ENCODE assay signal across 10 mouse cellular contexts in genomic region chr5:111701634-111702329, GRCm38 (mm10). TPM values are rescaled to one million over a fixed set of nuclear protein-coding genes. Genes with fewer than 3 reads are reported as not detected.
DNase-seq lines count a peak whose midpoint lies in the region; ATAC-seq lines count a peak whose summit lies in the region.
"Had no signal": no experiment of that assay in that cellular context is flagged by ENCODE, and none has a peak within 500 bp of the region (broad histone marks: within the 10 kb centered on the region; RNA-seq: fewer than 3 reads in every experiment).

No protein-coding gene starts in this region.

- WGBS in heart, embryonic 12.5 days, result 4% methylated on average over 30 of the region's 31 CpGs
- WGBS in hindbrain, embryonic 12.5 days, result 5% methylated on average over 20 of the region's 31 CpGs
- WGBS in midbrain, embryonic 12.5 days, result 4% methylated on average over 25 of the region's 31 CpGs

- peaks cover 35% of the 10 kb centered on the region for H3K27me3 ChIP-seq in heart, embryonic 12.5 days (replicated peaks)
- H3K27me3 ChIP-seq in hindbrain, embryonic 12.5 days, result no peaks in the 10 kb centered on the region
- H3K27me3 ChIP-seq in midbrain, embryonic 12.5 days, result peaks cover 11% of the 10 kb centered on the region; the same call in 1 of the 2 replicates

- peak overlapping the region; percentile 33 for H3K4me3 ChIP-seq in heart, embryonic 12.5 days
- peak overlapping the region; percentile 17 for H3K4me3 ChIP-seq in hindbrain, embryonic 12.5 days
- H3K4me3 ChIP-seq in midbrain, embryonic 12.5 days, result peak overlapping the region; percentile 18
- H3K4me3 ChIP-seq: erythroblast, embryonic 14.5 days had no signal

- H3K4me1 ChIP-seq in heart, embryonic 12.5 days (replicated peaks), result peaks cover 9% of the 10 kb centered on the region
- H3K4me1 ChIP-seq in hindbrain, embryonic 12.5 days, result peaks cover 46% of the 10 kb centered on the region
- peaks cover 49% of the 10 kb centered on the region for H3K4me1 ChIP-seq in midbrain, embryonic 12.5 days

- peak overlapping the region; percentile 70 for H3K4me2 ChIP-seq in heart, embryonic 12.5 days
- H3K4me2 ChIP-seq in hindbrain, embryonic 12.5 days (replicated peaks), result peak overlapping the region; percentile 47
- H3K4me2 ChIP-seq in midbrain, embryonic 12.5 days (replicated peaks), result peak overlapping the region; percentile 50

- no peak for ATAC-seq in heart, embryonic 12.5 days (ENCODE audit: insufficient number of reproducible peaks, low FRiP score)
- peak; percentile 61; the same call in 1 of the 2 replicates for ATAC-seq in hindbrain, embryonic 12.5 days (ENCODE audit: low FRiP score)
- peak; percentile 79 for ATAC-seq in midbrain, embryonic 12.5 days (ENCODE audit: low FRiP score, low read depth)

- no peaks in the 10 kb centered on the region for H3K36me3 ChIP-seq in heart, embryonic 12.5 days
- H3K36me3 ChIP-seq in hindbrain, embryonic 12.5 days, result no peaks in the 10 kb centered on the region
- no peaks in the 10 kb centered on the region for H3K36me3 ChIP-seq in midbrain, embryonic 12.5 days

- no peak overlapping the region for H3K27ac ChIP-seq in heart, embryonic 12.5 days (ENCODE audit: poor library complexity, severe bottlenecking)
- H3K27ac ChIP-seq in hindbrain, embryonic 12.5 days, result peak overlapping the region; percentile 40
- peak overlapping the region; percentile 79 for H3K27ac ChIP-seq in midbrain, embryonic 12.5 days (replicated peaks)

- DNase-seq in heart, adult 8-10 months (ENCODE audit: low spot score), result no peak
- DNase-seq in embryo, embryonic 10.5 days (ENCODE audit: low spot score), result peak; percentile 53
- DNase-seq in c-Kit-positive CD71-positive TER-119-positive erythroid progenitor cells, embryonic 14.5 days (ENCODE audit: low spot score), result no peak
- DNase-seq in thymus, adult 18-20 months, result no peak
- no peak for DNase-seq in right cerebral cortex, postnatal 36 days (ENCODE audit: low spot score in 2 of 2)

- H3K9ac ChIP-seq in heart, embryonic 12.5 days, result peak overlapping the region; percentile 23; the same call in 1 of the 2 replicates
- H3K9ac ChIP-seq in hindbrain, embryonic 12.5 days, result no peak overlapping the region
- H3K9ac ChIP-seq in midbrain, embryonic 12.5 days (replicated peaks), result 0 out of 2 replicates have a peak overlapping the region, but pooled peaks have one; percentile 5

- H3K9me3 ChIP-seq in heart, embryonic 12.5 days (replicated peaks), result no peaks in the 10 kb centered on the region
- H3K9me3 ChIP-seq in hindbrain, embryonic 12.5 days (replicated peaks), result no peaks in the 10 kb centered on the region
- no peaks in the 10 kb centered on the region for H3K9me3 ChIP-seq in midbrain, embryonic 12.5 days

RNA-seq across cellular contexts. Expression of gene Gm26897, which starts 31.9 kb away (rescaled TPM):
- polyA plus RNA-seq in heart, embryonic 12.5 days (2016; fragmentation: Nextera tagmentation; extraction: Ambion mirVana), result not detected in 2 replicates
- not detected for total RNA-seq in heart, adult 8-10 months (2022)
- not detected in 2 replicates for polyA plus RNA-seq in hindbrain, embryonic 12.5 days (2016; fragmentation: Nextera tagmentation; extraction: Ambion mirVana)
- polyA plus RNA-seq in midbrain, embryonic 12.5 days (2016; fragmentation: Nextera tagmentation; extraction: Ambion mirVana), result not detected in 2 replicates
- total RNA-seq: liver, adult 2 months had no signal
- polyA plus RNA-seq: erythroblast, embryonic 14.5 days; liver, adult 2 months had no signal
